Mouse (Mus musculus): ENCODE data around the gene Inpp5a.
"Not testable (repeated sequence)": the region's sequence is repeated elsewhere in the genome, so short reads cannot be mapped to it uniquely, and the experiment has no call there.

The Inpp5a gene

GRCm38 (mm10) chr7:139400926-139401325, 12.0 kb downstream of the Inpp5a start:
- in situ Hi-C loops (cut with MboI) = no loop called here

- in situ Hi-C loops (cut with MboI) = no loop called here
Observed at GRCm38 (mm10) chr7:139401791-139402190, 12.9 kb downstream of the Inpp5a start.

GRCm38 (mm10) chr7:139402721-139403120, 13.8 kb downstream of the Inpp5a start:
- in situ Hi-C loops (cut with MboI) = no loop called here

- in situ Hi-C loops (cut with MboI) = no loop called here
Observed at GRCm38 (mm10) chr7:139406581-139406980, 17.7 kb downstream of the Inpp5a start.

GRCm38 (mm10) chr7:139407966-139408365, 19.1 kb downstream of the Inpp5a start:
- in situ Hi-C loops (cut with MboI) = no loop called here

- in situ Hi-C loops (cut with MboI) = no loop called here
Observed at GRCm38 (mm10) chr7:139409903-139410302, 21.0 kb downstream of the Inpp5a start.

- in situ Hi-C loops (cut with MboI) = no loop called here
Observed at GRCm38 (mm10) chr7:139412223-139412950, 23.5 kb downstream of the Inpp5a start.

GRCm38 (mm10) chr7:139413400-139413799, 24.5 kb downstream of the Inpp5a start:
- in situ Hi-C loops (cut with MboI) = no loop called here

GRCm38 (mm10) chr7:139415616-139416225, 26.8 kb downstream of the Inpp5a start:
- in situ Hi-C loops (cut with MboI) = no loop called here

- in situ Hi-C loops (cut with MboI) = no loop called here
Observed at GRCm38 (mm10) chr7:139418371-139418770, 29.5 kb downstream of the Inpp5a start.

- in situ Hi-C loops (cut with MboI) = no loop called here
Observed at GRCm38 (mm10) chr7:139422827-139423226, 33.9 kb downstream of the Inpp5a start.

GRCm38 (mm10) chr7:139434095-139434830, 45.4 kb downstream of the Inpp5a start:
- in situ Hi-C loops (cut with MboI) = no loop called here

- in situ Hi-C loops (cut with MboI) = not testable (repeated sequence)
Observed at GRCm38 (mm10) chr7:139434931-139435330, 46.0 kb downstream of the Inpp5a start.

- in situ Hi-C loops (cut with MboI) = no loop called here
Observed at GRCm38 (mm10) chr7:139435749-139436148, 46.8 kb downstream of the Inpp5a start.

GRCm38 (mm10) chr7:139436951-139437350, 48.0 kb downstream of the Inpp5a start:
- in situ Hi-C loops (cut with MboI) = no loop called here

GRCm38 (mm10) chr7:139437471-139437870, 48.6 kb downstream of the Inpp5a start:
- in situ Hi-C loops (cut with MboI) = no loop called here

- in situ Hi-C loops (cut with MboI) = no loop called here
Observed at GRCm38 (mm10) chr7:139437926-139438600, 49.2 kb downstream of the Inpp5a start.

- in situ Hi-C loops (cut with MboI) = no loop called here
Observed at GRCm38 (mm10) chr7:139438601-139438945, 49.7 kb downstream of the Inpp5a start.

GRCm38 (mm10) chr7:139439031-139439430, 50.1 kb downstream of the Inpp5a start:
- in situ Hi-C loops (cut with MboI) = no loop called here

GRCm38 (mm10) chr7:139439922-139440895, 51.3 kb downstream of the Inpp5a start:
- in situ Hi-C loops (cut with MboI) = no loop called here

GRCm38 (mm10) chr7:139441022-139441421, 52.1 kb downstream of the Inpp5a start:
- in situ Hi-C loops (cut with MboI) = no loop called here

All from mature B cell (primary cell).